Mouse (Mus musculus) layer of hippocampus, adult 9-10 months (tissue): ENCODE data around the gene Nudt5.

Experiments used
- DNase-seq: peaks from one replicate; pipeline ENCODE4 v3.0.0; 2022; ENCODE audit warnings: low spot score

Gene Nudt5

DNA sequence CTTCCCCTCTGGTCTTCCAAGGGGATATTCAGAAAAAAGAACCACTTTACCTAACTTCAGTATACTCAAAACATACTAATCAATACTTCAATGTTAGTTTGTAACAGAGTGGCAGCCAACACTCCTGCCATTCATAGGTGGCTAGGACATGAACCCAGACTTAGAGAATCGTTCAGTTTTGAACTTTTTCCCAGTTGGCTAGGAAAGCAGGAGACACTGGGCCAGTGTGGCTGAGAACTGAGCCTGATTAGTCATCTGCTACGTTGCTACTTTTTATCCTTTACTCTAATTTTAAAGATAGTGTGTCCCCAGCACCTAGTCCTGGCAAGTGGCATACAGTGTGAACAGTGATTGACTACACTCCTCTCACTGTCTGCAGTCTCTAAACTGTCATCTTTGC lies 22.9 kb downstream of the Nudt5 start:
- no peak for DNase-seq

DNA sequence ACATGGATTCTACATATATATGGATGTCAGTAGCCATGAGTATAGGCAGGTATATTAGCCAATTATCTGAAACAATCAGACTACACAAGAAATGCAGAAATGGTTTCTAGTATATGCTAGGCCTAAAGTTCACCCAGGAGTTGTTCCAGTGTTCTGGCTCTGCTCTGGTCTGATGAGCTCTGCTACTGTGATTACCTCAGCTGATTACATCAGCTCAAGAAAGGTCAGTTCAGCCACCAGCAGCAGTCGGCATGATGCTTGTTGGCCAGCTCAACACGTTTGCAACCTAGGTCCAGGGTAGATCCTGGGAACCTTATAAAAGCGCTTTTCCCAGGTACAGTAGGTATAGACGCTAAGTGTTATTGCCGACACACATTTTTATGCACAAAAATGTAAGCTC lies 24.9 kb downstream of the Nudt5 start:
- DNase-seq, result no peak

DNA sequence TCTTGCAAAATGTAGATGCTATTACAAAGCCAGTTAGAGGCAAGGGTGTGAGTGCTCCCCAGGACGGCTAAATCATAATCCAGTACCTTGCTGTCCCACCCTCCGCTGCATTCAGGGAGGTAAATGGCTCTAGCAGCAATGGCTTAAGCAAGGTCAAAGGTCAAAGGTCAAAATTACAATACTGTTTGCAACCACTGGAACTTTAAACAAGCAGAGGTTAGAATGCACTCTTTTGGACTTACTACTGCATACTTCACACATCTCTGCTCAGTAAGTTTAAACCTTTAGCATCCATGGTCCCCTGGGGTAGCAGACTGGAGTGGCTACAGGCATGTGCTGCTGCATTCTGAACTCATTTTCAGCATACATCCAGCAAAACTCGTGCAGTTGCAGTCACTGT lies 32.6 kb downstream of the Nudt5 start:
- DNase-seq, result no peak

DNA sequence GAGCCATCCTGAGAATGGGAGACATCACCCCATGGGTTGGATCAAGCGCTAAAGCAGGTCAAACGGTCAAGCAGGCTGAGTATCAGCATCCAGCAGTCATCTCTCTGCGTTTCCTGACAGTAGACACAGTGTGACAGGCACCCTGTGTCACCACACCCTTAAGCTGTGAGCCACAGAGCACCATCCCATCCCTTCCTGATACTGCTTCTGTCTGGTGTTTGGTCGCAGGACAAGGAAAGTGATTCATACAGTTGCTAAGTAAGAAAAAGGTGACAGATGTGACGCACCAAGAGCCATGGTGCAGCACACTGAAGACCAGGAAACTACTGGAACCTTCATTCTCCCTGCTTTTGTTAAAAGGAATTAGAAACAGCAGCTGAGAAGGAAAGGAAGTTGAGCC lies 44.0 kb downstream of the Nudt5 start:
- no peak for DNase-seq

DNA sequence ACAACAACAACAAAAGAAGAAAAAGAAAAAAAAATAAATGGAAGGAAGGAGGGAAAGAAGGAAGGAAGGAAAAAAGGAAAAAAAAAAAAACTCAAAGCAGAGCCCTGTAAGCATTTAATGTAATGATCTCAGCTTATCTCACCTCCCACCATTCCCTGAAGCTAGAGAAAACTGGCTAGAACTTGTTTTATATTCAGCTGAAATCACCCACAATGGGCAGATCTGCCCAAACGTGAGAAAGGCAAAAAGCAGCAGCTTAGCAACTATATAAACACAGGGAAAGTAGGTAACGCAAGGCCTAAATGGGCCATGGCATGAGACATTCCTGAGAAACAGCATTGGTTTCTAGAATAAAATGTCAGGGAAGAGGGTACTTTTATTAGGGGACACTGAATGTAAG lies 44.6 kb downstream of the Nudt5 start:
- DNase-seq, result no peak

DNA sequence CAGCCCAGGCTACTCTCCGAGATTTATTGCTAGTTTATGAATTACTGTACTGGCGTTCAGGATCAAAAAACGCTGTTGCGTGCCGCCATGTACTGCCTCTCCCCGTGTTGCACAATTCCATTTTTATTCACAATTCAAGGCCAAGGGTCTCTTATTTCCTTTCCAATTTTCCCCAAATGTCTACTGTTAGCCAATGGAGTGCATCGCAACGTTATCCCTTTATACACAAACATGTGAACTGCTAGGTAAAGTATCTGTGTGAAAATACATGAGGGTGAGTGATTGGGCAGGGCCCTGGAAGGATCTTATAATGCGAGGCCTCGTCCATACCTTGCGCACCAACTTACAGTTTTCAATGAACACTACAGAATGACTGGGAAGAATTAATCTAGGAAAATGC lies 49.5 kb downstream of the Nudt5 start:
- no peak for DNase-seq

DNA sequence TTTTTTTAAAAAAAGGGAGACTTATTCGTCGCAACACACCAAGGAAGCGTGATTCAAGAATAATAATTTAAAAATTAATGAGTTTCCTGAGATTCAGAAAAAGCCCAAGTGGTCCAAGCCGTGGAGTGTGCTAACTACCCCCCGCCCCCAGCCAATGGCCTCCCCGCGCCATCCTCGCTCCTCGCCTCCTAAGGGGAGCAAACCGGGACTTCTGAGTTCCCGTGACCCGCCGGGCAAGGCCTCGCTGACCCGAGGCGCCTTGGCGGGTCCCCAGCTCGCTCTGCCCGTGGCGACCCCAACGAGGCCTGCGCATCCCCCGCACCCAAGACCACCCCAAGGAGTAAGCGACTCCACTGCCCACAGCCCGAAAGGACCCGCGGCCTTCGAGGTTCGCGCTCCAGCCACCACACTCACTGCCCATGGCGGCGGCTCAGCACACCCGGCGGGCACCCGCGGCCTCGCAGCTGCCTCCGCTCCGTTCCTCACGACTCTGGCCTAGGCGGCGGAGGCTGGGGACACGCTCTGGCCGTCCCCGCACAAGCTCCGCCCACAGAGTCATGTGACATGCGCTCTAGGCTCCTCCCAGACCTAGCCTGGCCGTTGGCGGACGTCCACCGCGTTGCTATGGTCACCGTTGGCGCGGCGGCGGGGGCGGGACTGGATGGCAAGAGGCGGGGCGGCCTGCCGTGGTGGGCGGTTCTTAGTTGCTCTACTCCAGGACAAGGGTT lies 50.2 kb downstream of the Nudt5 start, which contains the start of gene Sec61a2:
Gene Sec61a2, minus strand, starts transcription at position 590 of the 728 bp plus-strand sequence.
- DNase-seq, result peak; percentile 99

DNA sequence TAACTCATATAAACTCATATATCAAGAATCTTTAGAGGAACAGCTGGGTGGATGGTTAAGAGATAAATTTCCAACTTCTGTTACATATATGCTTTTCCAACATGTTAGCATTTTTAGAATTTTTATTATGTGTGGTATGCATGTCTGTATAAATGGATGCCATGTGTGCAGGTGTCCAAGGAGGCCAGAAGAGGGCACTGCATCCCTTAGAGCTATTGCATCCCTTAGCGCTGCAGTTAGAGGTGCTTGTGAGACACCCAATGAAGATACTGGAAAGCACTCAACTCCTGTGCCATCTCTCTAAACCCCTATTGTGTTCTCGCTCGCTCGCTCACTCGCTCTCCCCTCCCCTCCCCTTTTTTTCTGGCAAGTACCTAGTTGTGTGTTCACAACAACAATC lies 55.3 kb downstream of the Nudt5 start:
- DNase-seq, result no peak

DNA sequence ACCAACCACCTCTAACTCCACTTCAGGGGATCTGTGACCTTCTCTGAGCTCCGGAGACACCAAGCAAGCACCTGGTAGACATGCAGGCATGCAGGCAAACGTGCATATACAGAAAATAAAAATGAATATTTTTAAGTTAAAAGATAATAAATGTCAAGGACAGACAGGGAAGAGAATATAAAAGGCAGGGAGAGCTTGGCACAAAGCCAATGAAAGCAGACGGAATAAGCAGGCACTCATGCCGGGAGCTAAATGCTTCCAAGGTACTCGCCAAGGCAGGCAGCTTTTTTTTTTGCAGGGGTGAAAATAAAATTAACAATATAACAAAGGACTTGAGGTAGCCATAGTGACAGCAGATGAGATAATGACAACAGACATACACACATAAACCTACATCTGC lies 61.3 kb downstream of the Nudt5 start:
- DNase-seq, result peak; percentile 30

DNA sequence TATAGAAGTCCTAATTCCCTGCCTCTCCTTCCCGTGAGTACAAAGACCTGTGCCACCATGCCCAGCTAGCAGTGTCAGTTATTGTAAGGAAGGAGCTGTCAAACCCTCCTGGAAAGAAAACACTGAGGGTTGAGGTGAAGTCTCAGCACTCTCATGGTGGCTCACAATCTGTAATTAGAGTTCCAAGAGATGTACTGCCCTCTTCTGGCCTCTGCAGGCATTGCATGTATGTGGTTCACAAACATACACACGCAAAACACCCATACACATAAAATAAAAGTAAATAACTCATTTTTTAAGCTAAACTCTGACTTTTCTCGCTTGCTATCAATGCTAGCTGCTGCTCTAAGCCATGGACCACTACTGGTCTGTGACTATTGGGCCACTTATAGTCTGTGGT lies 61.8 kb downstream of the Nudt5 start:
- DNase-seq, result no peak

DNA sequence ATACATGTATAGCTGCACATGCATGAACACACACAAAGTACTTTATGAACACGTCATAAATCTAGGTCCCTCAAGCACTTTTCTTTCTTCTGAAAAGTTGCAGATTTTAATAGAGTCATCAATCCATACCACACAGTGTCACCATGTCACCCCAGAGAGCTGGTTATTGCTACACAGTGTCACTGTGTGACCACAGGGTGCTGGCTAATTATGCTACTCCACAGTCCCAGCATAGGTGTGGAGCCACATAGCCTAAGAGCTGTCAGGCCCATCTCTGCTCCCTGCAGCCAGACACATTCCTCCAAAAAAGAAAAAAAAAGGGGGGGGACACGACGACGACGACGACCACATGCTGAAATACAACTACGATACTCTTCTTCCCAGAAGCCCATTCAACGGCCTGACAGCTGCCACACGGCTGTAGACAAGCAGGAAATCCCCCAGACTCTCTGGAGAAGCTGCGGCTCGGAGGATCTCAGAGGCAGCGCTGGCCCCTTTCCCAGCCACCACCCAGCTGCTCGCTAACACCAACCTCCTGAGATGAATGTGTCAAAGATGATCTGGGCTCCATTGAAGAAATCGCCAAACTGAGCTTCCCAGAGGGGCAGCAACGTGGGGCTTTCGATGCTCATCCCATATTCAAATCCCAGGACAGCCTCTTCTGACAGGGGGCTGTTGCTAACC lies 66.6 kb downstream of the Nudt5 start:
- no peak for DNase-seq
